Mouse (Mus musculus) left cerebral cortex, postnatal 36 days (tissue): Measurements from ENCODE around the gene Cbfa2t2. TPM values are rescaled to one million over a fixed set of nuclear protein-coding genes. Genes with fewer than 3 reads are reported as not detected.
"Not testable (repeated sequence)": the region's sequence is repeated elsewhere in the genome, so short reads cannot be mapped to it uniquely, and the experiment has no call there.

ENCODE experiments used
- DNase-seq, 2 experiments: peaks; one replicate each; pipeline ENCODE4 v3.0.0; 2021 to 2022; ENCODE audit warnings: low spot score in 2 of 2, mixed read lengths in 1 of 2
- intact Hi-C: fragments of 180-260 bp; cut with DNase I; formaldehyde crosslinking; loops from one replicate; pipeline ENCODE4 v1.15.1; 2025
- total RNA-seq, 2 experiments: library from RNA; stranded (reverse); gene quantifications; 2 replicates each; pipeline ENCODE4 v1.2.3; 2021

Cbfa2t2 gene
- total RNA-seq, 2 experiments from 2014 or later: 48.1 to 64.3 TPM

GRCm38 (mm10) chr2:154459262-154459661, 23.0 kb downstream of the Cbfa2t2 start:
- intact Hi-C loops: no loop called here
- no peak for DNase-seq

GRCm38 (mm10) chr2:154459851-154460250, 23.6 kb downstream of the Cbfa2t2 start:
- intact Hi-C loops: no loop called here

GRCm38 (mm10) chr2:154463621-154464198, 27.4 kb downstream of the Cbfa2t2 start:
- peak; percentile 34 to 35 for DNase-seq
- intact Hi-C loops: no loop called here

More at GRCm38 (mm10) chr2:154459851-154460250, 23.6 kb downstream of the Cbfa2t2 start:
- no peak for DNase-seq

- intact Hi-C loops: no loop called here
Observed at GRCm38 (mm10) chr2:154465914-154466335, 29.6 kb downstream of the Cbfa2t2 start.

GRCm38 (mm10) chr2:154467139-154467538, 30.9 kb downstream of the Cbfa2t2 start:
- DNase-seq: no peak
- intact Hi-C loops: no loop called here

More at GRCm38 (mm10) chr2:154465914-154466335, 29.6 kb downstream of the Cbfa2t2 start:
- DNase-seq: no peak

- intact Hi-C loops: loop anchor here (10.0 kb wide), 1 partner anchor 60 kb away; no protein-coding TSS in a partner anchor
- DNase-seq: no peak
Observed at GRCm38 (mm10) chr2:154474251-154475061, 38.2 kb downstream of the Cbfa2t2 start.

- intact Hi-C loops: loop anchor here (10.0 kb wide), 1 partner anchor 60 kb away; no protein-coding TSS in a partner anchor
Observed at GRCm38 (mm10) chr2:154475062-154475349, 38.7 kb downstream of the Cbfa2t2 start.

GRCm38 (mm10) chr2:154475861-154476260, 39.6 kb downstream of the Cbfa2t2 start:
- intact Hi-C loops: loop anchor here (10.0 kb wide), 1 partner anchor 59 kb away; no protein-coding TSS in a partner anchor
- DNase-seq: no peak

More at GRCm38 (mm10) chr2:154475062-154475349, 38.7 kb downstream of the Cbfa2t2 start:
- DNase-seq: no peak

- intact Hi-C loops: loop anchor here (10.0 kb wide), 1 partner anchor 58 kb away; no protein-coding TSS in a partner anchor
- no peak for DNase-seq
Observed at GRCm38 (mm10) chr2:154477028-154477427, 40.7 kb downstream of the Cbfa2t2 start.

GRCm38 (mm10) chr2:154491788-154492187, 55.5 kb downstream of the Cbfa2t2 start:
- no peak for DNase-seq
- intact Hi-C loops: no loop called here

- DNase-seq, intact Hi-C loops: not testable (repeated sequence)
Observed at GRCm38 (mm10) chr2:154493559-154493958, 57.3 kb downstream of the Cbfa2t2 start.

- intact Hi-C loops: no loop called here
- no peak for DNase-seq
Observed at GRCm38 (mm10) chr2:154495021-154495420, 58.7 kb downstream of the Cbfa2t2 start.

GRCm38 (mm10) chr2:154498571-154498970, 62.3 kb downstream of the Cbfa2t2 start:
- intact Hi-C loops: no loop called here
- no peak for DNase-seq

GRCm38 (mm10) chr2:154499717-154500247, 63.5 kb downstream of the Cbfa2t2 start:
- DNase-seq: no peak
- intact Hi-C loops: no loop called here

GRCm38 (mm10) chr2:154500758-154501157, 64.5 kb downstream of the Cbfa2t2 start:
- intact Hi-C loops: no loop called here
- DNase-seq: no peak

- intact Hi-C loops: no loop called here
- DNase-seq: no peak
Observed at GRCm38 (mm10) chr2:154507076-154507475, 70.8 kb downstream of the Cbfa2t2 start.

- peak in 1 of 2 experiments; percentile 31 for DNase-seq
- intact Hi-C loops: loop anchor here (2.0 kb wide), 1 partner anchor 75 kb away; no protein-coding TSS in a partner anchor
Observed at GRCm38 (mm10) chr2:154507566-154508283, 71.4 kb downstream of the Cbfa2t2 start.

GRCm38 (mm10) chr2:154508450-154508849, 72.2 kb downstream of the Cbfa2t2 start:
- DNase-seq: no peak
- intact Hi-C loops: loop anchor here (2.0 kb wide), 1 partner anchor 76 kb away; no protein-coding TSS in a partner anchor

- intact Hi-C loops: no loop called here
- no peak for DNase-seq
Observed at GRCm38 (mm10) chr2:154510141-154510540, 73.9 kb downstream of the Cbfa2t2 start.

GRCm38 (mm10) chr2:154516944-154517343, 80.7 kb downstream of the Cbfa2t2 start:
- no peak for DNase-seq
- intact Hi-C loops: no loop called here
